Mouse (Mus musculus): Measurements from ENCODE around the gene Prm2.

- TF ChIP-seq CTCF (IDR thresholded peaks at IDR 0.05; ENCODE audit: control insufficient read depth, insufficient read depth, low read length) (no peak), POLR2A (IDR thresholded peaks at IDR 0.05; ENCODE audit: borderline replicate concordance, control insufficient read depth, low read depth, low read length) (no peak)
Observed at GRCm38 (mm10) chr16:10786782-10787547, 9.0 kb downstream of the Prm2 start.
